Mouse (Mus musculus): ENCODE measurements around the gene Tuba8.

Tuba8 gene

GRCm38 (mm10) chr6:121194956-121195731 is 15.4 kb upstream of the Tuba8 start:
- DNase-seq (ENCODE audit: low read depth): peak; percentile 49

- DNase-seq (ENCODE audit: low read depth): no peak
These were observed 12.6 kb upstream of the Tuba8 start for GRCm38 (mm10) chr6:121197807-121198365.

- DNase-seq (ENCODE audit: low read depth): no peak
These were observed 10.0 kb upstream of the Tuba8 start for GRCm38 (mm10) chr6:121200458-121200857.

GRCm38 (mm10) chr6:121202026-121202425 is 8.5 kb upstream of the Tuba8 start:
- DNase-seq (ENCODE audit: low read depth): no peak

- DNase-seq (ENCODE audit: low read depth): no peak
These were observed 4.0 kb upstream of the Tuba8 start for GRCm38 (mm10) chr6:121206481-121206880.

GRCm38 (mm10) chr6:121209584-121209983 is 912 bp upstream of the Tuba8 start:
- DNase-seq (ENCODE audit: low read depth): no peak

- DNase-seq (ENCODE audit: low read depth): no peak
These were observed 412 bp downstream of the Tuba8 start for GRCm38 (mm10) chr6:121210926-121211289.

GRCm38 (mm10) chr6:121211743-121212142 is 1.2 kb downstream of the Tuba8 start:
- no peak for DNase-seq (ENCODE audit: low read depth)

GRCm38 (mm10) chr6:121212988-121213387 is 2.5 kb downstream of the Tuba8 start:
- DNase-seq (ENCODE audit: low read depth): no peak

GRCm38 (mm10) chr6:121214221-121214620 is 3.7 kb downstream of the Tuba8 start:
- DNase-seq (ENCODE audit: low read depth): no peak

- no peak for DNase-seq (ENCODE audit: low read depth)
These were observed 4.3 kb downstream of the Tuba8 start for GRCm38 (mm10) chr6:121214667-121215330.

- DNase-seq (ENCODE audit: low read depth): no peak
These were observed 4.8 kb downstream of the Tuba8 start for GRCm38 (mm10) chr6:121215336-121215735.

GRCm38 (mm10) chr6:121215896-121216295 is 5.4 kb downstream of the Tuba8 start:
- DNase-seq (ENCODE audit: low read depth): no peak

GRCm38 (mm10) chr6:121216589-121217255 is 6.2 kb downstream of the Tuba8 start:
- no peak for DNase-seq (ENCODE audit: low read depth)

GRCm38 (mm10) chr6:121218002-121218401 is 7.5 kb downstream of the Tuba8 start:
- DNase-seq (ENCODE audit: low read depth): no peak

GRCm38 (mm10) chr6:121219406-121219805 is 8.9 kb downstream of the Tuba8 start:
- no peak for DNase-seq (ENCODE audit: low read depth)

GRCm38 (mm10) chr6:121220181-121220580 is 9.7 kb downstream of the Tuba8 start:
- no peak for DNase-seq (ENCODE audit: low read depth)

GRCm38 (mm10) chr6:121221876-121222597 is 11.5 kb downstream of the Tuba8 start:
- DNase-seq (ENCODE audit: low read depth): no peak

- no peak for DNase-seq (ENCODE audit: low read depth)
These were observed 12.5 kb downstream of the Tuba8 start for GRCm38 (mm10) chr6:121223001-121223400.

GRCm38 (mm10) chr6:121224067-121224466 is 13.6 kb downstream of the Tuba8 start:
- no peak for DNase-seq (ENCODE audit: low read depth)

GRCm38 (mm10) chr6:121224993-121225392 is 14.5 kb downstream of the Tuba8 start:
- no peak for DNase-seq (ENCODE audit: low read depth)

- no peak for DNase-seq (ENCODE audit: low read depth)
These were observed 15.5 kb downstream of the Tuba8 start for GRCm38 (mm10) chr6:121226043-121226442.

Data from fibroblast of lung, adult 2 months (primary cell).